Mouse (Mus musculus) C2C12 (cell line): ENCODE measurements at regions not wholly inside any gene's neighbourhood (a gene's known extent, or its start where the extent isn't known, plus 50 kb on each side); places are given as distances from the start of the nearest gene placed in this dataset.

Experiments used
- CEBPB ChIP-seq: IDR thresholded peaks from one replicate; pipeline ENCODE4 v1.6.1; 2011; ENCODE audit warnings: low read depth, mild to moderate bottlenecking, control low read depth, moderate library complexity
- CTCF ChIP-seq: IDR thresholded peaks from one replicate; pipeline ENCODE4 v1.5.1; 2011; ENCODE audit not compliant: control insufficient read depth, insufficient read depth, insufficient read length
- MAX ChIP-seq: IDR thresholded peaks from one replicate; pipeline ENCODE4 v1.6.1; 2011; ENCODE audit warnings: mild to moderate bottlenecking, control low read depth
- MYOD1 ChIP-seq: IDR thresholded peaks from one replicate; pipeline ENCODE4 v1.6.1; 2011; ENCODE audit warnings: low read depth; ENCODE audit not compliant: control insufficient read depth, insufficient read length
- MYOG ChIP-seq: IDR thresholded peaks from one replicate; pipeline ENCODE4 v1.6.1; 2011; ENCODE audit not compliant: control insufficient read depth, insufficient read length; ENCODE audit errors: extremely low read depth
- USF1 ChIP-seq: IDR thresholded peaks from one replicate; pipeline ENCODE4 v1.6.1; 2011; ENCODE audit warnings: low read depth, mild to moderate bottlenecking, control low read depth, moderate library complexity

GRCm38 (mm10) chr12:71693346-71694038 is 137.4 kb upstream of the Daam1 start:
- TF ChIP-seq CEBPB (no peak), CTCF (no peak), MYOG (no peak), USF1 (no peak), MAX (no peak), MYOD1 (no peak)
